Mouse (Mus musculus) heart, postnatal 36 days (tissue): ENCODE measurements at regions not wholly inside any gene's neighbourhood (a gene's known extent, or its start where the extent isn't known, plus 50 kb on each side); places are given as distances from the start of the nearest gene placed in this dataset.
A peak's percentile ranks its signal among the peaks of the same experiment; 100 is the strongest.

Source experiments
- DNase-seq, 2 experiments: peaks; one replicate each; pipeline ENCODE4 v3.0.0; 2021 to 2022
- intact Hi-C: fragments of 180-260 bp; cut with DNase I; formaldehyde crosslinking; loops from one replicate; pipeline ENCODE4 v1.15.1; 2025

GRCm38 (mm10) chr17:70942478-70942877 is 60.0 kb upstream of the Myom1 start:
- intact Hi-C loops, result no loop called here
- no peak for DNase-seq

- no peak for DNase-seq
- intact Hi-C loops, result no loop called here
Measured at GRCm38 (mm10) chr17:70934258-70934657, 68.2 kb upstream of the Myom1 start.

DNA sequence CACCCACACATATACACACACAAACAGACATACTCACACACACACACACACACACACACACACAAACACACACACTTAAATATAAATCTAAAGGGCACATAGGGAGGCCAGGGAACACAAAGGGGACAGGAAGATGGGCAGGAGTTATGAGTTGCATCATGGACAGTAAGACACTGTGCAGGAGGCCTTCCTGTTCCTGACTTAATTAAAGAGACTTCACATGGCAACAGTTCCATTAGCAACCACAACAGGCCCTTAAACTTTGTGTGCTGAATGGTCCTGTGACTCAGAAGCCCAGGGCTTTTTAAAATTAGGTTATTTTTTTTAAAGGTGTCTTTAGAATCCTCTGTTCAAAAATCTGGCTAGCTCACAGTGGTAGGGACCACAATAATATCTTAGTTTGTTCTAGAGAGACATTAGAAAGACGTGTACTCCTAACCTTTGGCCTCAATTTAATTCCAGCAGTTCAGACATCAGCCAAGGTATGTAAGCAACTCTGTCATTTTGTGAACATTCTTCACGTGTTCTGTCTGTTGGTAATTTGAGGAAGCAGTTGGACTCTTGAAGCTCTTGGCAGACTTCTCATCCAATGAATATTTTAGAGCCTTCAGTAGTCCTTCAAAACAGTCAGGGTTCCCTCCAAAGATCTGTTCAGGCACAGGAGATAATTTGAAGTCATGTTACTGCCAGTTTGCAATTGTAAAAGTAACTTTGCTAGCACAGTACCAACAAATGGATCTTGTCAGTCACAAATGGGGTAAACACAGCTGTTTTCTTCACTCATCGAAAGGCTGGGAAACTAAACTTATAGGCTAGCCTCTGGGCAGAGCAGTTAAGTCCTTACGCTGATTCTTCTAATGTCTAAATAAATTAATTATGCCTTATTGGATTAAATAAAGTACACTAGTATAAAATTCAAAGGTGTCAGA is 69.0 kb upstream of the Myom1 start:
- intact Hi-C loops, result no loop called here
- no peak for DNase-seq

DNA sequence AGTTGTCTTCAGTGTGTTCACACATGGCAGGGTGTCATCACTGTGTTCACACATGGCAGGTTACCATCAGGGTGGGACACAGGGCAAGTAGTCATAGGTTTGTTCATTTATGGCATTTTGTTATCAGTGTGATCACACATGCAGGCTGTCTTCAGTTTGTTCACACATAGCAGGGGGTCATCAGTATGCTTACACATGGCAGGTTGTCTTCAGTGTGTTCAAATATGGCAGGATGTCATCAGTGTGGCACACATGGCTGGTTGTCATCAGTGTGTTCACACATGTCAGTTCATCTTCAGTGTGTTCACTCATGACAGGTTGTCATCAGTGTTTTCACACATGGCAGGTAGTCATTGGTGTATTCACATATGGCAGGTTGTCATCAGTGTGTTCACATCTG is 69.9 kb upstream of the Myom1 start:
- no peak for DNase-seq
- intact Hi-C loops, result no loop called here

DNA sequence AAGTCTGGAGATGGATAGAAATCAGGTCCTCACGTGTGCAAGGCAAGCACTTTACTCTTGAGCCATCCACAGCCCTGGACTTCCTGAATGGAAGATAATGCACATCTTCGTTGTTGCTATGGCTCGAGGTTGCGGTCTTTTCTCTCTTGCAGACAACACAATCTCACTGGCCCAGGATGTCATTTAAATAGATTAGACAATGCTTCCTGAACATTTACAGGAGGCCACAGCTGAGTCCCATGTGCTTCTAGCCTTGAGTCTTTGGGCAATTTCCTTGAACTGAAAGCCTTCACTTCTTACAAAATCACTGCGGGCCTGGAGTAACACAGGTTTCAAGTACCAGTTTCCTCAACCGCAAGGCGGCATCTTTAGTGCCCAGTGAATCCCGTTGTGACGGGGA is 71.8 kb upstream of the Myom1 start:
- DNase-seq, result no peak
- intact Hi-C loops, result no loop called here

- no peak for DNase-seq
- intact Hi-C loops, result no loop called here
Measured at GRCm38 (mm10) chr17:70929582-70929981, 72.9 kb upstream of the Myom1 start.

DNA sequence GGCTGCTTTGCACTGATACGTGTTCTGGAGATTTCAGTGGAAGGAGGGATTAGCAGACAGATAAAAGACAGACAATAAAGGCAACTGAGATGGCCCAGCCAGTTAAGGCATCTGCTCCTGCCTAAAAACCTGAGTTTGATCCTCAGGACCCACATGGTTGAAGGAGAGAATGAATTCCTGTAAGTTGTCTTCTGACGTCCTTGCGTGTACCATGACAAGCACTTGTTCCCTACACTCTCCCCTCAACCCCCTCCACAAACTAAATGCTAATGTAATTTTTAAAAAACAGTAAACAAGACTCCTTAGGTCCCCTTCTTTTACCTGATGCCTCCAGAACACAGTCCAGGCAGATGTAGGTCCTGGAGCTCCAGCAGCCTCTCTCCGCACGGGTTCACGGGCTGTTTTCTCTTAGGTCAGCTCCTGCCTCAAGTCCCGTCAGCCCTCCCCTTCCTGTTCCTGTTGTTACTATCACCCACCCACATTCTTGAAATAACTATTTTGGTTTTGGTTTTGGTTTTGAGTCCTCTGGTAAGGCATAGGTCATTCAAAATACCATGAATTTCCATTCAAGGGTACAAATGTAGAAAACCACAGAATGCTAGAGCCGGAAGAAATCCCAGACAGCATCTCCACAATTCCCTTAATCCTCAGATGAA is 71.3 kb upstream of the Tgif1 start:
- intact Hi-C loops, result no loop called here
- DNase-seq, result peak; percentile 8

DNA sequence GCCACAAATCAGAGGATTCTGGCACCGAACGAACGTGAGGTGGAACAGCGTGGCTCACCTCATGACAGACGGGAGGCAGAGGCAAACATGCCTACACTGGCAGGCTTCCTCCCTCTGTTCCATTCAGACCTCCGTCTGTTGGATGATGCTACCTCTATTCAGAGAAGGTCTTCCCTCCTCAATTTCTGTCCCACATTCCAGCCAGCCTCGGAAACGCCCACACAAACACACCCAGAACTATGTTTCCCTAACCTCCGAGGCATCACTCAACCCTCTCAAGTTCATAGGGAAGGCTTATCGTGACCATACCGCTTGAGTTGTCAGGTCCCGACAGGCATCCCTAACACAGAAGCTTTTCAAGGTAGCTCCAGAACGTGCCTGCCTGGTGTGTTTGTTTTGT is 68.3 kb upstream of the Tgif1 start:
- DNase-seq, result no peak
- intact Hi-C loops, result no loop called here

GRCm38 (mm10) chr17:70920181-70920580 is 66.8 kb upstream of the Tgif1 start:
- DNase-seq, result no peak
- intact Hi-C loops, result no loop called here

GRCm38 (mm10) chr17:70917183-70917935 is 64.0 kb upstream of the Tgif1 start:
- intact Hi-C loops, result no loop called here
- DNase-seq, result no peak

GRCm38 (mm10) chr17:70916089-70916750 is 62.9 kb upstream of the Tgif1 start:
- DNase-seq, result no peak
- intact Hi-C loops, result no loop called here

DNA sequence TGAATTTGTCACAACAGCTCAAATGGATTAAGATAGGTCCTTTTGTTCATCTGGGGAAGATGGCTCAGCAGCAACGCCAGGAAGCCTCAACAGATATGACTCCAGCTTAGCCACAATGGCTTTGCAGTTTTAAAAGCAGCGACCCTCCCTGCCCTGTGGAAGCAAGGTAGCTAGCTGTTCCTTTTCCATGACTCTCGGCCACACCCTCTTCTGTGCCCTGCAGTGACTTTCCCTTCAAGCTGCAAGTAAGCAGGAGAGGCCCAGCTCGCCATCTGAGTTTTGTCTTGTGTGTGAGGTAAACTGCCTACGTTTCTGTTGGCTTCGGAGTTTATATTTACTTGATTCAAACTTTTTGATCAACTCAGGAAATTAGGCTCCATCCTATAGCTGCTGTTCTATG is 62.1 kb upstream of the Tgif1 start:
- DNase-seq, result no peak
- intact Hi-C loops, result no loop called here

- intact Hi-C loops, result no loop called here
- no peak for DNase-seq
Measured at GRCm38 (mm10) chr17:70910238-70910637, 56.9 kb upstream of the Tgif1 start.

DNA sequence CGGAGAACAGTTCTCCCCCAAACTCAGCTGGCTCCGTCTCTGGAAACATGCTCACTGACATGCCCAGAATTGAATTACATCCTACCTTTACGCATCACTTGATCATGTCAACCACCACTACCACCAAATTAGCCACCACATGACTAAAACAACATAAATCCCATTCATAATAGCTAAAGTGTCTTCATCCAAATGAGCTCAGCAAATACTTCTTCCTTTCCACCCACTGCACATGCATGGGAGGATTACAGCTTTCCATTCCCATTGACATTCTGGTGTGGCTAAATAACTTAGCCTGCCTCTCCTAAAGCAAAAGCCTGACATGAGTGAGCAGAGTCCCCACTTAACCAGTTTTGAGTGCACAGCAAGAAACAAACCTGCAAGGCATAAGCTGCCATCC is 56.2 kb upstream of the Tgif1 start:
- intact Hi-C loops, result no loop called here

GRCm38 (mm10) chr17:70908328-70908727 is 55.0 kb upstream of the Tgif1 start:
- intact Hi-C loops, result no loop called here
- no peak for DNase-seq

More for the DNA sequence above, 56.2 kb upstream of the Tgif1 start:
- DNase-seq, result no peak
